Mouse (Mus musculus) heart, postnatal 4 days (tissue): ENCODE data around the gene Nxnl2. TPM values are rescaled to one million over a fixed set of nuclear protein-coding genes. Genes with fewer than 3 reads are reported as not detected.

ENCODE experiments used
- DNase-seq: peaks from one replicate; pipeline ENCODE4 v3.0.0; 2021
- total RNA-seq, 2 experiments: library from RNA; stranded (reverse); gene quantifications; 2 replicates each; pipeline ENCODE4 v1.2.3; 2021

Gene Nxnl2
- total RNA-seq = 1 to 10 TPM; 1.6 to 1.7 TPM

DNA sequence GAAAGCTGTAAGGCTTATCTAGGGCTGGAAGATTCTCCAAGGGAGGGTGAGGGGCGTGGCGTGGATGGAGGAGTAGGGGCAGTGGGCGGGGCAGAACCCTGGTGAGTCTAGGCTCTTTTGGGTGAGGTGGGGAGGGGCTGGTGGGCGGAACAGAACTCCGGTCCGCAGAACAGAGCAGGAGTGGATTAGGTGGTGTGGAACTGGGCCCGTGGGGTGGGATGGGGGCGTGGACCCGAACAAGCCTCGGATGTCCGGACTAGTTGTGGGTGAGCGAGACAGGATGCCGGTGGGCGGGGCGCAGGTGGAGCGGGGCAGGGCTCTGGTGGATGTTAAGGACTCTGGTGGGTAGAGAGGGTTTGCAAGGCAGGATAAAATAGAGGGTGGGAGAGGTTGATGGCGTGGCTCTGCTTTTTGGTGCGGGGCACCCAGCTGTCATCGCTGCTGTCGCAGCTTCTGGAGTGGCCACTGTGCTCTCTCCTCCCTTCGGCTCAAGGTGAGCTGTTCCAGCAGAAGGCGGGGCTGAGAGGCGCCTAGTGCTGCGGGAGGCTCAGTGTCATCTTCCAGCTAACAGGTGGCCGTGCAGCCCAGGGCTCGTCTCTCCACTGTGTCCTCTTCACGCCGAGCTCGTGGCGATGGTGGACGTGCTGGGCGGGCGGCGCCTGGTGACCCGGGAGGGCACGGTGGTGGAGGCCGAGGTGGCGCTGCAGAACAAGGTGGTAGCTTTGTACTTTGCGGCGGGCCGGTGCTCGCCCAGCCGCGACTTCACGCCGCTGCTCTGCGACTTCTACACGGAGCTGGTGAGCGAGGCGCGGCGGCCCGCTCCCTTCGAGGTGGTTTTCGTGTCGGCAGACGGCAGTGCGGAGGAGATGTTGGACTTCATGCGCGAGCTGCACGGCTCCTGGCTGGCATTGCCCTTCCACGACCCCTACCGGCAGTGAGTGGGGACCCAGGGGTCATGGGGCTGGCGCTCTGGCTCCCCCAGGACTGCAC is at the start of gene Nxnl2:
Nxnl2 (plus strand) TSS at position 332 of the 990 bp plus-strand sequence.
- peak; percentile 69 for DNase-seq

DNA sequence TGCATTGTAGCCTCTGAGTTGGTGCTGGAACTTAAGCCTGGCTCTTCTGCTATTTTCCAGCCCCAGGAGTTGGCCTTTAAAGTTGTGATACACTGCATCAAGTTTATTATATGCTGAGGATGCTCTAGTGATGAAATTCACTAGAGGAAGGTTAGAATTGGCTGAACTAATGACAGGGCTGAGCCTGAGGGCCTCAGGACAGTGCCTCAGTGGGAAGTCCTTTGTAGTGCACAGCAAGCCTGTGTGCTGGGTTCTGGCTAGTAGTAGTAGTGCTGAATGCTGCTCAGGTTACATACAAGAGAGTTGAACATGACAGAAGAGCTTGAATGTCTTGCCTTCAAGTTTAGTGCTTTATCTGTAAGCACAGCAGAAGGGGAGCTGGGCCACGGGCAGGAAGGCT is 48.9 kb upstream of the Nxnl2 start:
- no peak for DNase-seq

DNA sequence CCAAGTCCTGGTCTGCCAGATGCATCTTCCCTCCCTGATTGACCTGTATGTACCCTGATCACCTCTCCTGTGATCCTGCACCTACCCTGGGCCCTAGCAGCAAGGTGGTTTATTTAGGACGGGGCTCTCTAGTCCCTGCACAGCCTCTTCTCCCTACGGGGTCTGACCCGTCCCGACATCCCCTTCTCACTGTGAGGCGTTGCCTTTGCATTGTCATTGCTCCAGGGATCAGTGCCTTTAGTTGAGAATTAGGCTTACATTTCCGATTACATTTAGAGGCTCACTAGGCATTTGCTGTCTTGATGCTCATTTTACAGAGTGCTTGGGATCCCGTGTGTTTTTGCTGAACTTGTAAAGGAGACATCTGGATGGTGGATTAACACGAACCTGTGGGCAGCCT is 48.1 kb upstream of the Nxnl2 start:
- DNase-seq = no peak

DNA sequence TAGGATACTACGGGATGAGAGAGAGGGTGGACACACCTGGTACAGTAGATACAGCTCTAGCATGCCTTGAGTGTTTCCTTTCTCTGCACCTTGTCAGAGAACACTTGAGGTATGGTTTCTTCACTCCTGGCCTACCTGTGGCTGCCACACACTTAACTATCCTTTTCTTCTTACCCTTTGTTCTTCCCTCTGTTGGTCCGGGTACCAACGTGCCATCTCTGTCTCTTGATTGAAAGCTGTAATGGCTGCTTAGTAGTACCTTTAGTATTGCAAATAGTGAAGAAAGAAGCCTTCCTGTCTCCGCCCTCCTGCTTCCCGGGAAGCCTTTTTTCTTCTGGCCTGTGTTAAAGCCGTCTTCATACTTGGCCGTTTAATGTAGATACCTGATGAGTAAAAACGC is 45.5 kb upstream of the Nxnl2 start:
- no peak for DNase-seq

DNA sequence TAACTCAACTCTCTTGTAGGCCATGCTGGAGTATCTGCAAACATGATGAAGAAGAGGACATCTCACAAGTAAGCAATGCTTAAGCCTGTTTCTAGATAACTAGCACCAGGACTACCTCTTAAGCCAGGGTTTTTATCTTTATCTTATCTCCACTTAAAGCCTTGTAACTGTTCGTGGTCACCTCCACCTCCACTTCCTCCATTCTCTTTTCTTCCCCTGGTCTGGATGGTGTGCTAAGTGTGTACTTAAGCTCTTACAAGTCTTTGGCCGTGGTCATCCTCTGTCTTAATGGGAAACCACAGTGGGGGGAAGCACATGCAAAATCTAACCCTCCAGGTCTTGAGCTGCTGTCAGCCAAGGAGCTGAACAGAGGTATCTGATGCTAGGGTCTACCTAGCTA is 42.9 kb upstream of the Nxnl2 start:
- no peak for DNase-seq

DNA sequence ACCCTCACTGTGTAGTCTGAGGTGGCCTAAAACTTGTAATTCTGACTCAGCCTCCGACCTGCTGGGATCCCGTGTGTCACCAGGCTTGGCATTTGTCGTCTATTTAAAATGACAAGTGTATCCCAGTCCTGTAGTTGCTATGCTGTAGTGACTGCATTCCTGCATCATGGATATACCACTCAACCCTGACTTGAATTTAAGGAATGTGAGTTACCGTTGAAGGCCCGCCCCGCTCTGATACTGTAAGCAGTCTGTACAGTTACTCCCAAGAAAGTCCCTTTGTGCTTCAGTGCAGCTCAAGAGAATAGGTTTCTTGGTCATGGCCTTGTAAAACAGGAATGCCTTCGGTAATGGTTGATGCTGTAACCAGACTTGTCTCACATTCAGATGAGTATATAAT is 42.4 kb upstream of the Nxnl2 start:
- DNase-seq = no peak

DNA sequence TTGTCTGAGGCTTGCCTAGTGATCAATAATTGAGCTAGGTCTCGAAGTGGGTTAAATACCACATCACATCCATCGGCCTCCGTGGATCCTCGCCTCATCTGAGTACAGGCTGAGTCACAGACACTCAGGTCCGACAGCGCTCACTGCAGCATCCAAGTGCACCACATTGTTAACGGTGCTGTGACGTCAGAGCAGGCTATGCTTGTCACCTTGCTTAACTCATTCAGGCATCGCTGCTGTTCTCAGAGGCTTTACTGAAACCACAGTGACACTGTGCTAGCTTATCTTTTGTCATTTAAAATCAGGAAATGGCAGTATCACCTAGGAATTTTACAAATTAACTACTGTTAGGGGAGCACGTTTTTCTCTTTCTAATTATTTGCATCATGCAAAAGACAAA is 39.6 kb upstream of the Nxnl2 start:
- DNase-seq = no peak

DNA sequence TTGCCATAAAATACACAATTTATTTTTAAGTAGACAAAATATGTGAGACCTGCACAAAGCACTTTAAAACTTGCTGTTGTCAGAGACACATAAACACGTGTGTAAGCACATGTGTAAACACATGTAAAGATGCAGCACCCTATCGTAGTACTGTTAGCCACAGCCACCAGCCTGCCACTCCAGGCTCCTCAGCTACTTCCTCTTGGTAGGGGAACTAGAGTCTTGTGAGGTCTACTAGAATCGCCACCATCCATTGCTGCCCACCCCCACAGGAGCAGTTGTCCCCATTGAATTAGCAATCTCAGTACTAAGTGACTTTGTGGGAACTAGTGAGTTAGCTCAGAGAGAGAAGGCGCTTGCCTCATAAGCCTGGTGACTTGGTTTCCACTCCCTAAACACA is 34.5 kb upstream of the Nxnl2 start:
- no peak for DNase-seq

DNA sequence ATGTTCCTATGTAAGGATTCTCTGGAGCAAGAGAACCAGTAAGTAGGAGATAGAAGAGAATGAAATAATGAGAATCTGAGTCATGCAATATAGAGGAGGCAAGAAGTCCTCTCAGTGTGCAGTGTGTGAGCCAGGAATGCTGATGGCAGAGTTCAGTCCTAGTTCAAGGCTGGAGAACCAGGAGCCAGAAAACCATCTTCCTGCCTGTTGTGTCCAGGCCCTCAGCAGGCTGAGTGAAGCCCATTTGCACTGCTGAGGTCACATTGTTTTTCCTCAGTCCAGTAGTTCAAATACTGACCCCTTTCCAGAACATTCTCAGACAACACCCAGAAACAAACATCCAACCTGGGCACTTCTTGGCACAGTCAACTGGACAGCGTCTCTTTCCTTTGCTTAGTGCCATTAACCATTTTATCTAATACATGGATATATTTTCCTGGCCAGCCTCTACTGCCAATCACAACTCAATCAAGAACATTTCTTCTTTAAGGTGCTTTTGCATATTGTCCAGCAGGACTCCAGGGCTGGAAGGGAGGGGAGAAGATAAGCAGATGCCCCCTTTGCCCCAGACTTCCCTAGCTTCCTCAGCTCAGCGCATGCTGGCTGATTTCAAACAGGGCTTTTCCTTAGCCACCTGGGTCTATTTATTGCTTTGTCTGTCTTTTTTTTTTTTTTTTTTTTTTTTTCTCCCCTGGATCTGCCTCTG is 33.7 kb upstream of the Nxnl2 start:
- no peak for DNase-seq

DNA sequence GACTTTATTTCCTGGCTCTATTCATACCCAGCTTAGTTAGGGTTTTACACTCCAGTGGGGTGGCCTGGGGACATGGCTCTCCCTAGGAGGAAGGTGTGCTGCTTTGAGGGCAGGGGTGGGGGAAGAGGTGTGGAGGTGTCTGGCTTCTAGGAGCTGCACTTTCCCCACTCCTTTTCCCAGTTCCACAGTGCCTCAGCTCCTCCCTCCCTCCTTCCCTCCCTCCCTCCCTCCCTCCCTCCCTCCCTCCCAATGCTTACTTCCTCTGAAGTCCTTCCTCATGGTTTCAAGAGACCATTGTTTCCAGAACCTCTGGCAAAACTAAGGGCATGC is 33.2 kb upstream of the Nxnl2 start:
- no peak for DNase-seq

DNA sequence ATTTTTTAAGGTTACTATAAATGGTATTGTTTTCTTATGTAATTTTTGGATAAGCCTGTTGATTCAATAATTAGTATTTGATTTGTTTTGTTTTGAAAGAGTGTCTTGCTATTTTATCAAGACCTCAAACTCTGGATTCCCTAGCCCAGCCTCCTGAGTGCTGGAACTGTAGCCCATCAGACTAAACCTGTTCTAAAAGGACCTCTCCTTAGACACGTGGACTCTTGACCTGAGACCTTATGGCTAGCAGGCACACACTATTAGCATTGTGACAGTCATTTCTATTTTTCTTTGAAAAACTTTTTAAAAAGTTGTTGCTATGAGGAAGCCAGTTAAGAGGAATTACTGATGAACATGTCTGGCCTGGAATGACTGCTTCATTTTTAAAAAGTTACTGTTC is 23.7 kb upstream of the Nxnl2 start:
- DNase-seq = no peak

DNA sequence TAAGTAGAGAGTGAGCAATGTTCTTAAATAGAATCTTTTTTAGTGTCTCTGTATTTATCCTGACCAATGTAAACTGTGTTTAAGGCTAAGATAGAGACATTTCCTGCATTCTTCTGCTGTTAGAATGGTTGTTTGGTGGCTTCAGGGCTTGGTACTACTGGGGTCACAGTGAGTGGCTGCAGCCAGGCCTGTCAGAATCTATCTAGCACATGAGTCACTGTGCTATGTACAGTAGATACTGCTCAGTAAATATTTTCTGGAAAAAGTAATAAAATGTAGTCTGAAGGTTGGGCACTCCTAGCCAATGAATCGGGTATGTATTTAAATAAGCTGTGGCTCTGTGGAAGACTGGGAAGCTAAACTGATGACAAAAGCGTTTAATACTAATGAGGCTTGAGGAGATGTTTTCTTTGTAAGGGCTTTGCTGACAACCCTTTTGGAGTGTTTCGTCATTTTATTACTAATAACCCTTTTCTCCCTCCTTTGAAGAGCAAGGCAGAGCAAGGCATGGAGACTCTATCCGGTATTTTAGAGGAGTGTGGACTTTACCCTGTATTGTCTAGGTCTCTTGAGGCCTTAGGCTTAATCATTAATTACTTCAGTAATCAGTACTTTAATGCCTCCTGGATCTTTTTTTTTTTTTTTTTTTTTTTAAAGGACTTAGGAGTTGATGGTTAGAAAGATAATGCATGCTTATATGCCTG is 17.7 kb upstream of the Nxnl2 start:
- no peak for DNase-seq

DNA sequence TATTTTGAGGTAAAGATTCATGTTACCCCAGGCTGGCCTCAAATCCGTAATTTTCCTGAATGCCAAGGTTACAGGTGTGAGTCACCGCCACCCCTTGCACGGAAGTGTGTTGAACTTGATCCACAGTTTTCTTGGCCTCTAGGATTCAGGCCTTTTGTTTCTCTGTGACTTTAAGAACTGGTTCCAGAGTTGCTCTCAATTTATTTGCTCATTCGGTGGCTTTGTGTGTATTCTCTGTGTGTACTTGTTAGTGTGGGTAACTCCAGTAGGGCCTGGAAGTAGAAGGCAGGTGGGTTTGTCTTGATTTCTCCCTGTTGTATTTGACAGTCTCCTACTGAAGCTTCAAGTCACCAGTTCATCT is 17.2 kb upstream of the Nxnl2 start:
- no peak for DNase-seq

DNA sequence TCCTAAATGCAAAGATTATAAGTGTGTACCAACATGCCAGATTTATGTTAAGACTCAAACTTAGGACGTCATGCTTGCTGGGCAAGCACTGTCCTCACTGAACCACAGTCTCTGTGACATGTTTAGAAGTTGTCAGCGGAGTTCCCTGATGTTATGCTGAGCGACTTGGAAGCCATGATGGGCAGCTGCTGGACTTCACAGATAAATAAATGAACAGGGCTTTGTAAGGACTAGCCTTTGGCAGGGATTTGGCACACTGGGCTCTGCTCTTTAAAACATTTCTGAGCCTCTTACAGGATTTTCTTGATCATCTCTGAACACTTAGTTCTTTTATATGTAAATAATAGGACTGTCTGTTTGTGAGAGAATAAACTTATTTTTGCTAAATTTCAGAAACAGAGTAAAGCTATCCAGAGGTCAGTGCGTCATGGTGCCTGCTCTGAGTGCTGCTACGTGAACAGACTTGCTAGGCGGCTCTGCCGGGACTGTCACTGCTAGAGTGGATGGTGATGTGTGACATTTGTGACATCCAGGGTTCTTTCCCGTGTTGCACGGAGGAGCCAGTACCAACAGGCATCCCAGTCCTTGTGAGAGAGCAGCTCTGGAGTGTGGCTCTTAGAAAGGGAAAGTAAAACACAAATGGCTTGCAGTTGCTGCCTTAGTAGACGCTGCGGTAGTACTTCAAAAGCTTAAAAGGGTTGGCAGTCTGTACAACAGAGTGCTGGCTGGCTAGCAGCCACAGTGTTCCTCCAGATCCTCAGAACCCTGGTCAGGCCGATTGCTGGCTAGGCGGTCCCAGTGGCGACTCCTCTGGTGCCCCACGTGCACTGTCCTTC is 15.4 kb upstream of the Nxnl2 start:
- peak; percentile 46 for DNase-seq

DNA sequence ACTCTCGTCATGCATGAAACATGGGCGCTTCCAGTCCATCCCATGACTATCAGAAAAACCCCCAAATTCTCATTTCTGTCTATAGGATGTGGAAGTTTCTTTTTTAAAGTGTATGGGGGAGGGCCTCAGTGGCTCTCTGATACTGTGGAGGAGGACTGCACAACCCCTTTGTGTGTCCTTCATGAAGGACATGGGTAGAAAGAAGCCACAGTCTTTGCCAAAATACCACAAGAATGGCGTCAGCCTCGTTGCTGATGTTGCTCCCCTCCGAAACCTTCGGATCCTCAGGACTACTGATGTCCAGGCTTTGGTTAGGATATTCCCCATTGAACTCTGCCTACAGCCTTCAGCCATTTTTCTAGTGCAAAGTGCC is 14.8 kb upstream of the Nxnl2 start:
- DNase-seq = no peak

DNA sequence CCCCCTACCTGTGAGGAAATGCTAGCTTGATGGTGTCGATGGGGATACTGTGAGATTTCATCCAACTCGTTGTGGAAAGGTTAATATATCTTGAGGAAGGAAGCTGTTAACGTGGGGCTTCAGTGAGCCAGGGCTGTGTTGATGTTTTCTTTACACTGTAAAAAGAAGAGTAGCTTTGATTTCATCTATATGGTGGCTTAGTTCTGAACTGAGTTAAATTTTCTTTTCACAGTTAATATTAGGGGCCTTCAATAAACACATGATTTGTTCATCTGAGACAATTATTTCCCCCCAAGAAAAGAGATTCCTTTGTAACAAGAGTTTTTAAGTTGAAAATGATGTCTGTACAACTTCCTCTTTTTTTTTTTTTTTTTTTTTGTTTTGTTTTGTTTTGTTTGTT is 13.5 kb upstream of the Nxnl2 start:
- DNase-seq = no peak

DNA sequence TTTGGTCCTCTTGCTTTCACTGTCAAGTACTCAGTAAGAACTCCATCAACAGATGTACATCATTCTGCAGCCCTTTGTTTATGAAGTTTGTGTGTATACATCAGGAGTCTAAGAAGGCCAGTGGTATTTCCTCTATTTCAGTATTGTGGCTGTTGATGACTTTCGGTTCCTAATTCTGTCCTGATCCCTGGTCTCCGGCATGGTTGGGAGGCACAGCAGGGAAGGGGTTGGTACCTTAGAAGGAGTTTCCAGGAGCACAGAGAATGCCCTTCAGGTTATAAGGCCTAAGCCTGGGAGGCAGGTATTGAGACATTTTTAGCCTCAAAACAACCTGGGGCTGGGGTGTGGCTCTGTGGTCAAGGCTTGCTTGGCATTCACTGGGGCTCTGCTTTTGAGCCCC is 9.2 kb upstream of the Nxnl2 start:
- DNase-seq = no peak

DNA sequence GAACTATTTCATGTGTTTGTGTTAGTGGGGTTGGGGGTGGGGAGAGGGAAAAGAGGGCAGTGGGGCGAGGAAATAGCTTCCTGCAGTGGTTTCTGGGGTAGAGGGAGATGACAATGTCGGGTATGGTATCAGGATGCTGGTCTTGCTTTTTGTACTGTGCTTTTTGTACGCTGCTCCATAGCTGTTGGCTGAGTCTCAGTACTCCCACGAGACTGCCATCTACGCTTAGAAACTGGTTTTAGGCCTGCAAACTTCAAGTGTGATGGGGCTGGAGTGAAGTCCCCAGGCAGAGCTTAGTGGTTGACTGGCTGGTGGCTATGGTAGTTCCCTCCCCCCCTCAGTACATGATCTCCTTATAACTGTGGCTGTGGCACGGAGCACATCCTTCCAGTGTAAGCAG is 8.6 kb upstream of the Nxnl2 start:
- no peak for DNase-seq

DNA sequence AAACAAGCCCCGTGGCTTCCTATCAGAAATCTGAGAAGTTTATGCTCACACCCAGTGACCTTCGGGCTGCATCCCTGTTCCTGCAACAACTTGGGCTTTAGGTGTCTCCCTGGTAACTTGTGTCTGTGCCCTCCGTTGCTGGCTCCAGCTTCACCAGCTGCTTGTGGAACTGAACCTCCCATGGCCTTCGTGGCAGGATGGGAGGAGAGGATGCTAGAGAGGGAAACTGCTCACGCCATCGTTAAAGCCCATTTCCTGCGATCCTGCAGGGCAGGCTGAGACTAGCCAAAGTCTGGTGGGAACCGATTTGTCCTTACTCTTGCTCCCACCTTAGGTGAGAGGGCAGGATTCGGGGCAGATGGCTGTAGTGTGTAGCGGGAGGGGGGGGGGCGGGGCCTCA is 4.1 kb upstream of the Nxnl2 start:
- no peak for DNase-seq

DNA sequence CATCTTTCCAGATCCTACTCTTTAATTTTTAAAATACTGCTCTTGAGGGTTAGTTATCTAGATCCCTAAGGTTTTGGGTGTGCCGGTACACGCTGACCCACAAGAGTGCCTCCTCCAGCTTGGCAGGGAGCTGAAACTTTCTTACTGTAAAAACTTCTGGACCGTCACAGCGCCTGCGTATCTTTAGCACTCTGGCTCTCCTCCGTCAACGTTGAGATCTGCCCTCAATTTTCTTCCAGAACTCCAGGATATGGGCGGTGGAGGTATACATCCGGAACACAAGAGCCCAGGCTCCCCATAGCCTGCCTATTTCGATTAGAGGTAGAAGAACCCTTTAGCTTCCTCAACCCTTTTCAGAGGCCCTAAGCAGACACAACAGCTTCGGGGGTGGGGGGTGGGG is 607 bp upstream of the Nxnl2 start:
- DNase-seq = peak; percentile 25

DNA sequence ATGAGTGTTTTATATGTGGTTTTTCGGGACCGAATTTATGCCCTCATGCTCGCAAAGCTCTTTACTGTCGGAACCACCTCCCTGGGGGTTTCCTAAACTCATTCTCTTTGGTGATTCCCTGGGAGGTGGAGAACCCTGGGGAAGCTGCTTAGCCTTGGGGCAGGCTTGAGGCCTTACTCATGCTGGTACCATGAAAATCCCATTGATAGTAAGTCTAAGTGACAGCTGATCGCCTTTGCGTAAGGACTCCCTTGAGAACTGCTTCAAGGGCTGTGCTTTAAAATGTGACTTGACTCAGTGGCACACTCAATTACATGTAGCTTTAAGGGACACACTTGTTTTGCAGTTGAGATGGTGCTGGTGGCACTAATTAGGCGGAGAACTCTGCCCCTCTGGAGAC is 1.8 kb downstream of the Nxnl2 start:
- DNase-seq = no peak

DNA sequence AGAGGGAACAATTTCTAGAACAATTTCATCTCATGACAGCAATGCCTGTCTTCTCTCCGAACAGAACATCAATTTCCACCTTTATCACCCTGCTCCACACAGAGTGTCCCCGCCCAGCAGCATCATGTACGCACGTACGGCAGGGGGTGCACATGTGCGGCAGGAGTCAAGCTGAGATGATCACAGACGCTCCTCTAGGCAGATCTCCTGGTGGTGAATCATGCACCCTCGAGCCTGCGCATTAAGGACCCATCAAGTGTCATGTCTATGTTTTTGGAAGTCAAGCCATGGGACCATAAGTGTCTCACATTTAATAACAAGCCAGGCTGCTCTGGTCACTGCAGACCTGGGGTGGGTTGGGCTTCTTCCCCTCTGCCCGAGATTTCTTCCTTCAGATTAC is 8.1 kb downstream of the Nxnl2 start:
- DNase-seq = no peak

DNA sequence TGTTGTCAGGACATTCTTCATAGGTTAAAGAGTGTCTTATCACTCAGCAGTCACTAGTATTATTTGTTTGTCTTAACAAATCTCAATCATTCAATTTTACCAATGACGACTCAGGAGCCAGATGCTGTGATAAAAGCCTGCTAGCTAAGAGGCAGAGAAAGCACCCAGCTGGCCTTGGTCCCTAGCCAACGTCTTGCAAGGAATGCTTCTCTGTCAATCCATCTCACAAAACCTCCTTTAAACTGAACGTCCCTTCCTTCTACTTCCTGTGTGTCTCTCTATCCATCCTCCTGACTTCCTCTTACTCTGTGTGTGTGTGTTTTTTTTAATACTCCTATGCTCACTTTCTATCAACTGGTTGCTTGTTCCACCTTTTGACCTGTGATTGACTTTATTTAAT is 8.5 kb downstream of the Nxnl2 start:
- no peak for DNase-seq
